Mouse (Mus musculus): Measurements from ENCODE around the gene Dock6.

Gene Dock6

GRCm38 (mm10) chr9:21852128-21853091 is at the start of gene Dock6:
Gene Dock6, minus strand, starts transcription at chr9:21852635.
- no peak for TF ChIP-seq GATA4 (IDR thresholded peaks at IDR 0.05; ENCODE audit: insufficient replicate concordance, low read length)

- no peak for TF ChIP-seq GATA4 (IDR thresholded peaks at IDR 0.05; ENCODE audit: insufficient replicate concordance, low read length)
These were observed 48.9 kb upstream of the Dock6 start for GRCm38 (mm10) chr9:21901223-21901820.

GRCm38 (mm10) chr9:21889229-21889628 is 36.8 kb upstream of the Dock6 start:
- no peak for TF ChIP-seq GATA4 (IDR thresholded peaks at IDR 0.05; ENCODE audit: insufficient replicate concordance, low read length)

- no peak for TF ChIP-seq GATA4 (IDR thresholded peaks at IDR 0.05; ENCODE audit: insufficient replicate concordance, low read length)
These were observed 24.2 kb upstream of the Dock6 start for GRCm38 (mm10) chr9:21876601-21877000.

GRCm38 (mm10) chr9:21872204-21872603 is 19.8 kb upstream of the Dock6 start:
- TF ChIP-seq GATA4 (IDR thresholded peaks at IDR 0.05; ENCODE audit: insufficient replicate concordance, low read length), result no peak

- no peak for TF ChIP-seq GATA4 (IDR thresholded peaks at IDR 0.05; ENCODE audit: insufficient replicate concordance, low read length)
These were observed 18.6 kb upstream of the Dock6 start for GRCm38 (mm10) chr9:21870879-21871524.

GRCm38 (mm10) chr9:21867726-21868125 is 15.3 kb upstream of the Dock6 start:
- no peak for TF ChIP-seq GATA4 (IDR thresholded peaks at IDR 0.05; ENCODE audit: insufficient replicate concordance, low read length)

- TF ChIP-seq GATA4 (IDR thresholded peaks at IDR 0.05; ENCODE audit: insufficient replicate concordance, low read length), result no peak
These were observed 14.2 kb upstream of the Dock6 start for GRCm38 (mm10) chr9:21866641-21867040.

GRCm38 (mm10) chr9:21865673-21866398 is 13.4 kb upstream of the Dock6 start:
- no peak for TF ChIP-seq GATA4 (IDR thresholded peaks at IDR 0.05; ENCODE audit: insufficient replicate concordance, low read length)

GRCm38 (mm10) chr9:21862181-21862580 is 9.7 kb upstream of the Dock6 start:
- no peak for TF ChIP-seq GATA4 (IDR thresholded peaks at IDR 0.05; ENCODE audit: insufficient replicate concordance, low read length)

- TF ChIP-seq GATA4 (IDR thresholded peaks at IDR 0.05; ENCODE audit: insufficient replicate concordance, low read length), result no peak
These were observed 7.2 kb upstream of the Dock6 start for GRCm38 (mm10) chr9:21859606-21860005.

- peak; percentile 56 for TF ChIP-seq GATA4 (IDR thresholded peaks at IDR 0.05; ENCODE audit: insufficient replicate concordance, low read length)
These were observed 5.6 kb upstream of the Dock6 start for GRCm38 (mm10) chr9:21858084-21858483.

- no peak for TF ChIP-seq GATA4 (IDR thresholded peaks at IDR 0.05; ENCODE audit: insufficient replicate concordance, low read length)
These were observed 5.1 kb upstream of the Dock6 start for GRCm38 (mm10) chr9:21857501-21857900.

- no peak for TF ChIP-seq GATA4 (IDR thresholded peaks at IDR 0.05; ENCODE audit: insufficient replicate concordance, low read length)
These were observed 2.5 kb upstream of the Dock6 start for GRCm38 (mm10) chr9:21854894-21855293.

GRCm38 (mm10) chr9:21853961-21854360 is 1.5 kb upstream of the Dock6 start:
- no peak for TF ChIP-seq GATA4 (IDR thresholded peaks at IDR 0.05; ENCODE audit: insufficient replicate concordance, low read length)
